Mouse (Mus musculus): Measurements from ENCODE around the gene Ttc28. TPM values are rescaled to one million over a fixed set of nuclear protein-coding genes. Genes with fewer than 3 reads are reported as not detected.

The Ttc28 gene
- polyA plus RNA-seq, 1 experiment from 2014 or later: 12.9 TPM

DNA sequence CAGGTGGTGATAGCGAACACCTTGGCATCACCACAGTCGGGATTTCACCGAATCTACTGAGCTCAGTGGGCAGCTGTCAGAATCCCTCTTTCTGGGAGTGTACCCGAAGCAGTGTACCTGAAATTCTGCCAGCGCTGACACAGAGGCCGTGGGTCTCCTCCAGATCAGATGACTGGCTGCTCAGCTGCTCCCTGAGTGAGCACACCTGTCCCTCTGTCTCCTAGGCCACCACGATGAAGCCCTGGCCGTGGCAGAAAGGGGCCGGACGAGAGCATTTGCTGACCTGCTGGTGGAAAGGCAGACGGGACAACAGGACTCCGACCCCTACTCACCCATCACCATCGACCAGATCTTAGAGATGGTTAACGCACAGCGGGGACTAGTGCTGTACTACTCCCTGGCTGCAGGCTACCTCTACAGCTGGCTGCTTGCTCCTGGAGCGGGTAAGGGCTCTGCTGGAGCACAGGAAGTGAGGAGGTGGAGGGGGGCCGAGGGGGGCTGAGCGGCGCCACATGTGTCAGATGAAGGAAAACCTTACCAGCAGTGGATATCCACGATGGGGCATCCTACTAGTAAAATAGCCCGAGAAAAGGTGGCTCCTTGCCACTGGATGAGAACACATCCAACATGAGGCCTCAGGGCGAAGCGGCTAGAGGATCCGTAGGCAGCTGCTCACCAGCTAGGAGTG lies 353.6 kb downstream of the Ttc28 start:
- Histone ChIP-seq H3K9me3 (ENCODE audit: control insufficient read depth, low read length) (no peaks in the 10 kb centered on the region), H3K9ac (ENCODE audit: low read length) (0 out of 2 replicates have a peak overlapping the region, but pooled peaks have one; percentile 9), H3K4me3 (ENCODE audit: low read depth, low read length) (no peak overlapping the region), H3K27me3 (ENCODE audit: control insufficient read depth, insufficient read depth, low read length) (no peaks in the 10 kb centered on the region), H3K4me2 (ENCODE audit: low read depth, severe bottlenecking) (no peak overlapping the region), H3K36me3 (ENCODE audit: control insufficient read depth, insufficient read depth, low read length) (no peaks in the 10 kb centered on the region), H3K27ac (replicated peaks; ENCODE audit: low read depth, low read length) (peak overlapping the region; percentile 39; the same call in 1 of the 2 replicates), H3K4me1 (ENCODE audit: control insufficient read depth, insufficient read depth, low read length) (peaks cover 49% of the 10 kb centered on the region)
- 46% methylated on average over 24 of the region's 24 CpGs for WGBS
- peak; percentile 57 for DNase-seq (ENCODE audit: low spot score)
- no peak for ATAC-seq (ENCODE audit: insufficient number of reproducible peaks, low FRiP score, low TSS enrichment, low read depth)

DNA sequence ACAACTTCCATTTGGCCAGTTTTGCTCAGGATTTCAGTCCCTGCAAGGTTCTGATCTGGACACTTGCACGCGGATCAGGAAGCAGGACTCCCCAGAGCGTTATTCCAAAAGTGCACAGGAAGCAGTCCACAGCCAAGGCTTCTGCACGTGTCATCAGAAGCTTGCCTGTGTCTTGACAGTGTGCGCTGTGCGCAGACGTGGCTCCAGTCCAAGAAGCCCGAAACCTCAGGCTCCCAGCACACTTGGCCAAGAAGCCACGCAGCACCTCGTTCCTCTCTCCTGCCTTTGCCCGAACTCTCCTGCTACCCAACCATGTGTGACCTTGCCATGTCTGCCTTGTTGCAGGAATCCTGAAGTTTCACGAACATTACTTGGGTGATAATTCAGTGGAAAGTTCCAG lies 355.5 kb downstream of the Ttc28 start:
- Histone ChIP-seq H3K4me3 (ENCODE audit: low read depth, low read length) (no peak overlapping the region), H3K4me2 (ENCODE audit: low read depth, severe bottlenecking) (no peak overlapping the region), H3K9ac (ENCODE audit: low read length) (no peak overlapping the region), H3K27me3 (ENCODE audit: control insufficient read depth, insufficient read depth, low read length) (no peaks in the 10 kb centered on the region), H3K4me1 (ENCODE audit: control insufficient read depth, insufficient read depth, low read length) (peaks cover 29% of the 10 kb centered on the region), H3K9me3 (ENCODE audit: control insufficient read depth, low read length) (no peaks in the 10 kb centered on the region), H3K36me3 (ENCODE audit: control insufficient read depth, insufficient read depth, low read length) (no peaks in the 10 kb centered on the region; the same call in 1 of the 2 replicates), H3K27ac (replicated peaks; ENCODE audit: low read depth, low read length) (no peak overlapping the region)
- 91% methylated on average over 12 of the region's 12 CpGs for WGBS
- no peak for DNase-seq (ENCODE audit: low spot score)
- ATAC-seq (ENCODE audit: insufficient number of reproducible peaks, low FRiP score, low TSS enrichment, low read depth): no peak

DNA sequence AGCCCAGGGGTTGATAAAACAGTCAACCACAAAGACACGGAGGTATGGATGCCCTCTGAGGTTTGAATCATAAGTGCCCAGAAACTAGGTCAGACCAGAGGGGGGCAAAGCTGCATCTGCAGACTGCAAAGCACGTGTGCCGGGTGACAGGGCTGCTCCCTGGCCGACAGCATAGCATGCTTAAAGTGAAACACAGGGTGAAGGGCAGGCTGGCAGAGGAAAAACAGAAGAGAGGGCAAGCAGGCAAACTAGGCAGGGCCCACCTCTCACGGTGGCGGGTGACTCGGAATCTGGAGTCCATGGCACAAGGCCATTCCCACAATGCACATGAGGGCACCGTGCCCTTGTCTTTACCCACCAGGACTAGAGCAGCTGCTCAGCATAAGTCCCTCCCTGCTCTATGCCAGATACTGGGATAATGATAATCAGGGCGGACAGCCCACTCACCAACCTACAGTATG lies 357.6 kb downstream of the Ttc28 start:
- H3K9me3 ChIP-seq (ENCODE audit: control insufficient read depth, low read length): no peaks in the 10 kb centered on the region
- no peak overlapping the region for H3K4me2 ChIP-seq (ENCODE audit: low read depth, severe bottlenecking)
- no peaks in the 10 kb centered on the region for H3K27me3 ChIP-seq (ENCODE audit: control insufficient read depth, insufficient read depth, low read length)
- no peak overlapping the region for H3K9ac ChIP-seq (ENCODE audit: low read length)
- no peaks in the 10 kb centered on the region; the same call in 1 of the 2 replicates for H3K36me3 ChIP-seq (ENCODE audit: control insufficient read depth, insufficient read depth, low read length)
- H3K4me3 ChIP-seq (ENCODE audit: low read depth, low read length): no peak overlapping the region
- whole genome bisulfite sequencing: 89% methylated on average over 9 of the region's 9 CpGs
- H3K27ac ChIP-seq (replicated peaks; ENCODE audit: low read depth, low read length): no peak overlapping the region
- DNase-seq (ENCODE audit: low spot score) (no peak), ATAC-seq (ENCODE audit: insufficient number of reproducible peaks, low FRiP score, low TSS enrichment, low read depth) (no peak)
- H3K4me1 ChIP-seq (ENCODE audit: control insufficient read depth, insufficient read depth, low read length): peaks cover 16% of the 10 kb centered on the region

DNA sequence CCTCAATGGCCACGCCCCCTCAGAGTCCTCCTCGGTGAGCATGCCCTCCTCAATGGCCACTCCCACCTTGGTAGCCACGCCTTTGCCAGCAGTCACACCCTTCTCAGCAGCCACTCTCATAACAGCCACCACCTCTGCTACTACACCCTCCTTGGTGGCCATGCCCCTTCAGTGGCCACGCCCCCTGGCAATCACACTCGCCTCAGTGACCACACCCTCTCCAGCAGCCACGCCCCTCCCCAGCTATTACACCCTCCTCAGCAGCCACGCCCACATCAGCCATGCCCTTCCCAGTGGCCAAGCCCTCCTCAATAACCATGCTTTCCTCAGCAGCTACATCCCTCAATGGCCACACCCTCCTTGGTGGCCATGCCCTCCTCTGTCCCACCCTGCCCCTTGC lies 359.6 kb downstream of the Ttc28 start:
- Histone ChIP-seq H3K4me1 (ENCODE audit: control insufficient read depth, insufficient read depth, low read length) (peaks cover 18% of the 10 kb centered on the region), H3K27ac (replicated peaks; ENCODE audit: low read depth, low read length) (no peak overlapping the region), H3K9ac (ENCODE audit: low read length) (no peak overlapping the region), H3K9me3 (ENCODE audit: control insufficient read depth, low read length) (no peaks in the 10 kb centered on the region), H3K27me3 (ENCODE audit: control insufficient read depth, insufficient read depth, low read length) (no peaks in the 10 kb centered on the region), H3K4me3 (ENCODE audit: low read depth, low read length) (no peak overlapping the region), H3K4me2 (ENCODE audit: low read depth, severe bottlenecking) (no peak overlapping the region), H3K36me3 (ENCODE audit: control insufficient read depth, insufficient read depth, low read length) (no peaks in the 10 kb centered on the region; the same call in 1 of the 2 replicates)
- 35% methylated on average over 7 of the region's 7 CpGs for WGBS
- ATAC-seq (ENCODE audit: insufficient number of reproducible peaks, low FRiP score, low TSS enrichment, low read depth) (no peak), DNase-seq (ENCODE audit: low spot score) (no peak)

DNA sequence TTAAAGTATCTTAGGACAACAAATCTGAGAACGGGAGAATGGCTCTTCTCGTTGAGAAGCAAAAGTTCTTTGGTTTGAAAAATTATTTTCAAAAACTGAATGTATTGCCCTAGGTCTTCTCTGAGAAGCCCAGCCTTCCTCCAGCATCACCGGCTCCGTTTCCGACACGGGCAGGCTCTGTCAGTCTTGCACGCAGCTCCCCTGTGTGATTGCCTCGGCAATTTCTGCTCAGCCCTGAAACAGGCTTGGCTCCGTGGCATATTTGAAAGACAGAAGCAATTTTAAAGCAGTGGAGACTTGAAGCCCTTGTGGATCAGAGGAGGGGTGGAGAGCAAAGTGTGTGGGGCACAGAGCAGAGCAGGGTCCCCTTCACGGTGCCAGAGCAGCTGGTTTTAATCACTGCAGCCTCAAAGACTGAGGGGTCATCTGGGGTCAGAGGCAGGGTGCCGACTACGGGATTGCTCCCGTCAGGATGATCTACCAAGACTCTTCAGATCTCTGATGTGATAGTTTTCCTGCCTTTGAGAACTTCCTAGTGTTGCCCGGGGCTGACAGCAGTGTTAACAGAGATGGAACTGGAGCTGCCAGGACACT lies 363.9 kb downstream of the Ttc28 start:
- Histone ChIP-seq H3K4me3 (ENCODE audit: low read depth, low read length) (no peak overlapping the region), H3K27ac (replicated peaks; ENCODE audit: low read depth, low read length) (no peak overlapping the region), H3K9me3 (ENCODE audit: control insufficient read depth, low read length) (no peaks in the 10 kb centered on the region), H3K27me3 (ENCODE audit: control insufficient read depth, insufficient read depth, low read length) (no peaks in the 10 kb centered on the region), H3K4me2 (ENCODE audit: low read depth, severe bottlenecking) (peak overlapping the region; percentile 24; the same call in 1 of the 2 replicates), H3K36me3 (ENCODE audit: control insufficient read depth, insufficient read depth, low read length) (no peaks in the 10 kb centered on the region; the same call in 1 of the 2 replicates), H3K9ac (ENCODE audit: low read length) (no peak overlapping the region), H3K4me1 (ENCODE audit: control insufficient read depth, insufficient read depth, low read length) (peaks cover 20% of the 10 kb centered on the region)
- no peak for ATAC-seq (ENCODE audit: insufficient number of reproducible peaks, low FRiP score, low TSS enrichment, low read depth)
- 10% methylated on average over 14 of the region's 14 CpGs for WGBS
- peak; percentile 58 for DNase-seq (ENCODE audit: low spot score)

DNA sequence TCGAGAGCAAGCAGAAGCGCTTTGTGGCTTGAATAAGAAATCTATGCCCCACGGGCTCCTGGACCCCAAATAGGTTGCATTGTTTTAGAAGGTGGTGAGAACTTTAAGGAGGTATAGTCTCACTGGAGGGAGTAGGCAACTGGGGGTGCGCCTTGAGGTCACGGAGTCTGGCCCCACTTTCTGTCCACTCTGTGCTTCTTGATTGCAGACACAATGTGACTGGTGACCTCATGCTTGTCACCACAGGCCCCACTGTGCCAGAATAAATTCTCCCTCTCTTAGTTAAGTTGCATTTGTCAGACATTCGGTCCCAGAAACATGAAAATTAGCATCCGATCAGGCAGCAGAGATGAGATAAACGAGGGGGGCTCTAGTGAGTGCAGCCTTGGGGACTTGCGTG lies 364.5 kb downstream of the Ttc28 start:
- Histone ChIP-seq H3K27me3 (ENCODE audit: control insufficient read depth, insufficient read depth, low read length) (no peaks in the 10 kb centered on the region), H3K36me3 (ENCODE audit: control insufficient read depth, insufficient read depth, low read length) (no peaks in the 10 kb centered on the region; the same call in 1 of the 2 replicates), H3K4me3 (ENCODE audit: low read depth, low read length) (no peak overlapping the region), H3K9ac (ENCODE audit: low read length) (no peak overlapping the region), H3K4me2 (ENCODE audit: low read depth, severe bottlenecking) (no peak overlapping the region), H3K4me1 (ENCODE audit: control insufficient read depth, insufficient read depth, low read length) (peaks cover 20% of the 10 kb centered on the region), H3K9me3 (ENCODE audit: control insufficient read depth, low read length) (no peaks in the 10 kb centered on the region), H3K27ac (replicated peaks; ENCODE audit: low read depth, low read length) (no peak overlapping the region)
- WGBS: 31% methylated on average over 9 of the region's 9 CpGs
- ATAC-seq (ENCODE audit: insufficient number of reproducible peaks, low FRiP score, low TSS enrichment, low read depth) (no peak), DNase-seq (ENCODE audit: low spot score) (no peak)

DNA sequence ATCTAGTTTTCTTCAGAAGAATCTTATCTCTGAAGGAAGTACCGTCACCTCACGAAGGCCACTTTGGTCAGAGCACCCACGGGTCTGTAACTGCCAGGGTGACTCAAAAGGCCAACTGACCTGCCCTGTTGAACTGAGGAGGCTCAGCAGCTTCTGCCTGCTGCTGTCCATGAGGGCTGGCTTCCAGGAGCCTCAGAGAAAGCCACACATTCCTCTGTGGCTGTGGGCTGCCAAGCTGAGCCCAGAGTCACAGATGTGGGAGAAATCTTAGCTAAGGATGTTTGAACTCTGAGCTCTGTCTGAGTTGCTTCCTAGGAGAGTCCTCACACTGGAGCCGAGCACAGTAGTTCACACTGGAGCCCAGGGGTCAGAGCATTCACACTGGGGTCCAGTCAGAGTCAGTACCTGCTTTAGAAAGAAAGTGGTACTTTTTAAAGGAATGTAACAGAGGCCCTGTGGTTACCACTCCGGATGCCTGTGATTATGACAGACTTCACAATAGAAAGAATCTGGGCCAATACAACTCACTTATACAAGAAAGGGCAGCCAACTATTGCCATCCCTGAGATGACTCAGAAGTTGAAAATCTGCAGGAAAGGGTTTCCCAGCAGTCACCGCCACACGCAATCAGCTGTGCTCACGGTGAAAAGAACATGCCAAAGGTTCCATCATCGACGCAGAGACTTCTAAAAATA lies 368.1 kb downstream of the Ttc28 start:
- WGBS: 88% methylated on average over 10 of the region's 10 CpGs

DNA sequence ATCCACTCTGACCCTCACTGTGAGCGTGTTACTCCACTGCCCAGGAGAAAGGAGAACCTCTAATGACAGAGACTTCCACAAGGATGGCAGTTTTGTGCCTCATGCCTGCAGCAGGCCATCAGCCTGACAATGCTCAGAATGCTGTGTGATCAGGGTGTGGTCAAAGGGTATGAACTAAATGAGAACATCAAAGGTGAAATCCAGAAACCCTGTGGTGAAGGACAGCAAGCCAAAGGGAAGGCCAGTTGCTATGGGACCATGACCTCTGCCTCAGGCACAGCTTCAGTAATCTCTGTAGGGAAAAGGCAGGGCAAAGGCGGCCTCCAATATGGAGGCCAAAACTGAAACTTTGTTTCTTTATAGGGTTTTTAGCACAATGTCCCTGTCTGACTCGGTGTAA lies 372.5 kb downstream of the Ttc28 start:
- Histone ChIP-seq H3K4me1 (ENCODE audit: control insufficient read depth, insufficient read depth, low read length) (peaks cover 13% of the 10 kb centered on the region), H3K9ac (ENCODE audit: low read length) (no peak overlapping the region), H3K36me3 (ENCODE audit: control insufficient read depth, insufficient read depth, low read length) (no peaks in the 10 kb centered on the region), H3K27me3 (ENCODE audit: control insufficient read depth, insufficient read depth, low read length) (no peaks in the 10 kb centered on the region), H3K4me3 (ENCODE audit: low read depth, low read length) (no peak overlapping the region), H3K27ac (replicated peaks; ENCODE audit: low read depth, low read length) (no peak overlapping the region), H3K9me3 (ENCODE audit: control insufficient read depth, low read length) (no peaks in the 10 kb centered on the region), H3K4me2 (ENCODE audit: low read depth, severe bottlenecking) (no peak overlapping the region)
- ATAC-seq (ENCODE audit: insufficient number of reproducible peaks, low FRiP score, low TSS enrichment, low read depth) (no peak), DNase-seq (ENCODE audit: low spot score) (no peak)
- 94% methylated on average over 3 of the region's 3 CpGs for WGBS

More for the DNA sequence above, 368.1 kb downstream of the Ttc28 start:
- H3K4me1 ChIP-seq (ENCODE audit: control insufficient read depth, insufficient read depth, low read length): peaks cover 19% of the 10 kb centered on the region
- DNase-seq (ENCODE audit: low spot score) (no peak), ATAC-seq (ENCODE audit: insufficient number of reproducible peaks, low FRiP score, low TSS enrichment, low read depth) (no peak)
- H3K27me3 ChIP-seq (ENCODE audit: control insufficient read depth, insufficient read depth, low read length): no peaks in the 10 kb centered on the region
- H3K36me3 ChIP-seq (ENCODE audit: control insufficient read depth, insufficient read depth, low read length): no peaks in the 10 kb centered on the region
- H3K27ac ChIP-seq (replicated peaks; ENCODE audit: low read depth, low read length): no peak overlapping the region
- no peak overlapping the region for H3K9ac ChIP-seq (ENCODE audit: low read length)
- H3K4me2 ChIP-seq (ENCODE audit: low read depth, severe bottlenecking): no peak overlapping the region
- no peaks in the 10 kb centered on the region for H3K9me3 ChIP-seq (ENCODE audit: control insufficient read depth, low read length)
- no peak overlapping the region for H3K4me3 ChIP-seq (ENCODE audit: low read depth, low read length)
